In the genomic region with DNA sequence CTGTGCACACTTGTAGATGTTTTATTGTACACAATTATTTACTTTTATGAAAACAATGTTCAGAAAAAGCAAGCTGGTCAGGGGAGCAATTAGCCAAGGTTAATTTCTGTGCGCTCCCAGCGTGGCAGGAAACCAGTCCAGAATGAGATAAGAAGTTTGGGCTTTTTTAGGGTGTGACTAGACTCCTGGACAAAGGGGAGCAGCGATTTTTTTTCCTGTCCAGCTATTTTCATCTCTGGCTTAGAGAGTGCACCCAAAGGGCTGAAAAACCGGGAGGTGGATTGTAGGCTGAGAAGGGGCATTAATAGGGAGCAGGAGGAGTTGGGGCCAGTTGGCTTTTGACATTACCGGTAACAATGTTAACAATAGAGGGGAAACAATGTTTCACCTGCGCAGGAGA, we compare ENCODE assay signal across 25 mouse cellular contexts.
"Had no signal": no experiment of that assay in that cellular context is flagged by ENCODE, and none has a peak within 500 bp of the region (broad histone marks: within the 10 kb centered on the region; RNA-seq: fewer than 3 reads in every experiment).

No protein-coding gene starts in this region.

- DNase-seq: gastrocnemius, postnatal 25 days; heart, postnatal 14 days; heart, postnatal 36 days; kidney, adult 18-20 months; kidney, adult 8-10 months; kidney, postnatal 10 days; kidney, postnatal 25 days; kidney, postnatal 4 days; liver; liver, embryonic 13.5 days; liver, postnatal 0 days had no signal

- H3K4me3 ChIP-seq: heart, embryonic 13.5 days; heart, embryonic 15.5 days; hindbrain, embryonic 10.5 days; hindbrain, embryonic 12.5 days; intestine, embryonic 15.5 days; layer of hippocampus, adult 2 months; left cerebral cortex, adult 2 months; limb, embryonic 10.5 days; limb, embryonic 12.5 days; liver, embryonic 13.5 days; liver, embryonic 15.5 days had no signal

- H3K36me3 ChIP-seq: heart, embryonic 13.5 days; heart, embryonic 15.5 days; hindbrain, embryonic 10.5 days; hindbrain, embryonic 12.5 days; intestine, embryonic 15.5 days; limb, embryonic 10.5 days; limb, embryonic 12.5 days; liver, embryonic 13.5 days; liver, embryonic 15.5 days had no signal

- H3K27me3 ChIP-seq: heart, embryonic 13.5 days; heart, embryonic 15.5 days; hindbrain, embryonic 12.5 days; intestine, embryonic 15.5 days had no signal

- H3K9ac ChIP-seq: heart, embryonic 13.5 days; heart, embryonic 15.5 days; hindbrain, embryonic 12.5 days; hindbrain, embryonic 14.5 days; intestine, embryonic 15.5 days; limb, embryonic 12.5 days; liver, embryonic 13.5 days; liver, embryonic 15.5 days; liver, postnatal 0 days had no signal

- ATAC-seq: hindbrain, embryonic 16.5 days; inflammation-experienced regulatory T-cells, adult 6 months; intestine, embryonic 15.5 days; intestine, postnatal 0 days; liver, postnatal 0 days had no signal

- H3K27ac ChIP-seq: heart, embryonic 13.5 days; heart, embryonic 15.5 days; hindbrain, embryonic 10.5 days; hindbrain, embryonic 12.5 days; hindbrain, embryonic 14.5 days; intestine, embryonic 15.5 days; layer of hippocampus, adult 2 months; left cerebral cortex, adult 2 months; limb, embryonic 10.5 days; limb, embryonic 12.5 days; liver, embryonic 13.5 days; liver, embryonic 15.5 days had no signal
